Mouse (Mus musculus) frontal cortex, adult (tissue): ENCODE measurements at regions not wholly inside any gene's neighbourhood (a gene's known extent, or its start where the extent isn't known, plus 50 kb on each side); places are given as distances from the start of the nearest gene placed in this dataset.

ENCODE experiments used
- ATAC-seq: cut with Nextera tagmentation; 2 replicates; pipeline ENCODE4 v1.9.2; 2017; ENCODE audit warnings: mild to moderate bottlenecking, moderate library complexity, mixed read lengths; ENCODE audit not compliant: low TSS enrichment

- no peak for ATAC-seq
These were observed 87.6 kb downstream of the Rpl10-ps3 start for GRCm38 (mm10) chr9:50257162-50257561.

GRCm38 (mm10) chr9:50244982-50245671 is 99.6 kb downstream of the Rpl10-ps3 start:
- ATAC-seq = no peak

- no peak for ATAC-seq
These were observed 103.8 kb downstream of the Rpl10-ps3 start for GRCm38 (mm10) chr9:50240923-50241322.

- peak; percentile 38; the same call in 1 of the 2 replicates for ATAC-seq
These were observed 108.9 kb downstream of the Rpl10-ps3 start for GRCm38 (mm10) chr9:50235908-50236307.

GRCm38 (mm10) chr9:50234655-50235054 is 110.1 kb downstream of the Rpl10-ps3 start:
- no peak for ATAC-seq

GRCm38 (mm10) chr9:50232958-50233510 is 111.7 kb downstream of the Rpl10-ps3 start:
- no peak for ATAC-seq

- ATAC-seq = no peak
These were observed 134.3 kb downstream of the Rpl10-ps3 start for GRCm38 (mm10) chr9:50210481-50210880.

GRCm38 (mm10) chr9:50199422-50200218 is 145.1 kb downstream of the Rpl10-ps3 start:
- ATAC-seq = no peak

GRCm38 (mm10) chr9:50192400-50193110 is 152.2 kb downstream of the Rpl10-ps3 start:
- no peak for ATAC-seq

- ATAC-seq = no peak
These were observed 153.6 kb downstream of the Rpl10-ps3 start for GRCm38 (mm10) chr9:50191136-50191535.

GRCm38 (mm10) chr9:50188576-50189070 is 156.1 kb downstream of the Rpl10-ps3 start:
- no peak for ATAC-seq

GRCm38 (mm10) chr9:50181360-50181759 is 163.4 kb downstream of the Rpl10-ps3 start:
- ATAC-seq = no peak

GRCm38 (mm10) chr9:50176131-50176530 is 168.6 kb downstream of the Rpl10-ps3 start:
- no peak for ATAC-seq

- peak; percentile 92 for ATAC-seq
These were observed 172.8 kb downstream of the Rpl10-ps3 start for GRCm38 (mm10) chr9:50171826-50172464.

- no peak for ATAC-seq
These were observed 173.6 kb downstream of the Rpl10-ps3 start for GRCm38 (mm10) chr9:50171164-50171563.

- ATAC-seq = no peak
These were observed 174.1 kb downstream of the Rpl10-ps3 start for GRCm38 (mm10) chr9:50170637-50171036.

GRCm38 (mm10) chr9:50154618-50155017 is 190.2 kb downstream of the Rpl10-ps3 start:
- ATAC-seq = peak; percentile 76

GRCm38 (mm10) chr9:50150091-50150490 is 194.7 kb downstream of the Rpl10-ps3 start:
- ATAC-seq = no peak

GRCm38 (mm10) chr9:50142756-50143155 is 202.0 kb downstream of the Rpl10-ps3 start:
- ATAC-seq = no peak

GRCm38 (mm10) chr9:50142091-50142490 is 202.7 kb downstream of the Rpl10-ps3 start:
- peak; percentile 90 for ATAC-seq

- no peak for ATAC-seq
These were observed 203.6 kb downstream of the Rpl10-ps3 start for GRCm38 (mm10) chr9:50141176-50141575.
